Mouse (Mus musculus) right cerebral cortex, postnatal 25 days (tissue): ENCODE data around the gene Pxn.
A peak's percentile ranks its signal among the peaks of the same experiment; 100 is the strongest.

Experiments used
- DNase-seq: peaks from one replicate; pipeline ENCODE4 v3.0.0; 2022

Gene Pxn

DNA sequence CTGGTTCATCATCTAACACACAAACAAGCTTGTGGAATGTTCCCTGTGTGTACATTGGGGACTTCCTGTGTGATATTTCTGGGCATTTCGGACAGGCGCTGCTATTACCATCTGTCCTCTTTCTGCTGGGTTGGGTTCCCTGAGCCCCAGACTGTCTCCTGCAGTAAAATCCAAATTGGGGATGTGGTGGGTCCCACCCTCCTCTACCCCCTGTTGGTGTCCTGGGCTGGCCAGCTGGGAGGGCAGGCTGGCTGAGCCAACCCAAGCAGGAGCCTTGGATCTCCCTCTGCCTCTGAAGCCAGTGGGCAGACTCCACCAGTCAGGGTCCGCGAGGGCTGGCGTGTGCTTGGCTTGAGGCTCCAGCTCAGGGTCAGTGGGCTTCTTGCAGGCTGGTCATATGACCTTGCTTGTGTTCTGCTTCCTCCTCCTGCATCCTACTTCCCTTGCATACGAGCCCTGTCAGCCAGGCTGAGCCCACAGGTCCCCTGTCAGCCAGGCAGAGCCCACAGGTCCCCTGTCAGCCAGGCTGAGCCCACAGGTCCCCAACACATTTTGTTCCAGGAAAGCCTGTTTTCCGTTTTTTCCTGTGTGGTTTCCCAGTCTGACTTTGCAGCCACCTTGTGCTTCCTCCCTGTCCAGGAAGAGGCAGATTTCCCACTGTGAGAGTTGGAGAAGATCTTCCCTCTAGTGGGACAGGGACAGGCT lies 23.4 kb downstream of the Pxn start:
- DNase-seq = no peak

DNA sequence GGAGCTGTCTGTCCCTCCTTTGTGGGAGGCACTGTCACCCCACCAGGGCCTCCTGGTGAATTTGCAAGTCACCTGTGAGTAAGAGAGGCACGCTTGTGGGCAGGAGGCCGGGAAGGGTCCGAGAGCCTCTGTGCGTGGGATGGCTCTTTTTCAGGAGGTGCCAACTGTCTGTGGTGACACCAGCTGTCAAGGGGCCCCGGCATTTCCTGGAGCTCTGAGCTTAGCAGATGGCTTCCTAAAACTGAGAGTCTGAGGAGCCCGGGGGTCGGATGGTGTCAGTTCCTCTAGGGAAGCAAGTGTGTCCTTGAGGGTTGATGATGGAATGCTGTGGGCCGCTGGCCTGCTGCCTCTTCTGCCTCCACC lies 24.0 kb downstream of the Pxn start:
- DNase-seq = no peak

DNA sequence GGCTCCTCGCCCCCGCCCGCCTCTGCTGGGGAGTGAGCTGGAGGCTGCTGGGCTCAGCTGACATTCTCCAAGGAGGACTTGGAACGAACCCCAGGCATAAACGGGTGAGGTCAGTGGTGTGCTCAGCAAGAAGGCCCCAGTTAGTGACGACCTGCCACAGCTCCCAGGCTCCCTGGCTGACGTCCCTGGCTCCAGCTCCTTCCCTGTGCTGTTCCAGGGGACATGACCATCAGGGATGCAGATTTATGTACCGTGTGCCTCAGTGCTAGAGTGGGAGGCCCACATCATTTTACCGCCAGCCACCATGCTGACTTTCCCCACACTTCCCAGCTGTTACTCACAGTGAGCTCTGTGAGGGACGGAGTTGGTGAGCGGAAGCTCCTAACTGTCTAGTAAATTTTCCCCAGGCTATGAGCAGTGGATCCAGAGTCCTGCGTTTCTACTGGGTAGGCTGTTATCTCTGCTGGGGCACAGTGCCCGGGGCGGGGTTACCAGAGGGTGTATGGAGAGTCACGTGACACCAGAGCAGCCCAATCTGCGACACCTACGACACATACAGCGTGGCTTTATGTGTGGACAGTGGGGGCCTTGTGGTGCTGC lies 25.3 kb downstream of the Pxn start:
- peak; percentile 45 for DNase-seq

DNA sequence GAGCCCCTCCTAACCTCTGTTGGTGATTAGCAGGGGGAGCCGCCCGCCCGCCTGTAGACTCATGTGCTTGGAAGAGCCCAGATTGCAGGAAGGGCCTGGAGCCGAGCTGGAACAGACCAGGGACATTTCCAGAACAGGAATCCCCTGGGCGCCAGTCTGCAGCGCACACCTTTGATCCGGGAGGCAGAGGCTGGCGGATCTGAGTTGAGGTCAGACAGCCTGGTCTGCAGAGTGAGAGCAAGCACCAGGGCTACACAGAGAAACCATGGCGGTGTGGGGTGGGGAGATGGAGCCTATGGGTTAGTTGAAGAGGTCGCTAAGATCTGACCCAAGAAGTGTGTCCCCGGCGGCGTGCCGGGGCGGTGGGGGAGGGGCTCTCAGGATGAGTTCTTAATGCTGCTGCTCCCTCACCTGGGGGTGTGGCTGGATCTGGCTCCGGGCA lies 27.8 kb downstream of the Pxn start:
- DNase-seq = no peak

DNA sequence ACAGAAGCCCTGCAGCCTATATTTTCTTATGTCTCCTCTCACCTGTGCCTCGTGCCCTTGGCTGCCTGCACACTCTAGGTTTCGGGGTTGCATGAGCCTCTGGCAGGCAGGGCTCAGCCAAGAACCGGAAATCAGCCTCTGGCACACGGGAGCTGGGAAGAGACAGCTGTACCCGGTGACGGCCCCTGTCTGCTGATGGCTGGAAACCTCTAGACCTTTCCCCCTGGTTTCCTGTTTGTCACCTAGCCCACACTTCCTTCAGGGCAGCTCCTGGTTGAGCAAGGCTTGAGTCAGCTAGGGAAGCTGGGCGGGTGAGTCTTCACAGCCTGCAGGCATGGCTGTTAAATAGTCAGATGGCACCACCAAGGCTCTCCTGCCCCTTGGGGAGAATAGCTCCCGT lies 28.4 kb downstream of the Pxn start:
- DNase-seq = no peak

DNA sequence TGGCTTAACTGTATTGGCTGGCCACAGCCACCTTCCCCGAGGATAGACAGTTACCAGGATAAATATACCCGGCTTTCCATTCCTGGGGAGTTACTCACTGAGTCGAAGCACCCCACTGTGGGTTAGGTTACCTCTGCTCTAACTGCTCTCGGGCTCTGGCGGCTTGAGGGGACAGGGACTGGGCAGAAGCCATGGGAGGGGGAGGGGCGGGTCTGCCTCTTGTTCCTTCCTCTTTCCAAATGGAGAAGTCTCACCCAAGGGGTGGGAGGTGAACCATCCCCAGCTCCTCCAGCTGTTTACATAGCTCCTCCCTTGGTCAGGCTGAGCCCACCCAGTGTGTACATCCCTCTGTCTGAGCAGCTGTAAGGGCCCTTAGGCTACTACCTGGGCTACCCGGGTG lies 29.2 kb downstream of the Pxn start:
- no peak for DNase-seq

DNA sequence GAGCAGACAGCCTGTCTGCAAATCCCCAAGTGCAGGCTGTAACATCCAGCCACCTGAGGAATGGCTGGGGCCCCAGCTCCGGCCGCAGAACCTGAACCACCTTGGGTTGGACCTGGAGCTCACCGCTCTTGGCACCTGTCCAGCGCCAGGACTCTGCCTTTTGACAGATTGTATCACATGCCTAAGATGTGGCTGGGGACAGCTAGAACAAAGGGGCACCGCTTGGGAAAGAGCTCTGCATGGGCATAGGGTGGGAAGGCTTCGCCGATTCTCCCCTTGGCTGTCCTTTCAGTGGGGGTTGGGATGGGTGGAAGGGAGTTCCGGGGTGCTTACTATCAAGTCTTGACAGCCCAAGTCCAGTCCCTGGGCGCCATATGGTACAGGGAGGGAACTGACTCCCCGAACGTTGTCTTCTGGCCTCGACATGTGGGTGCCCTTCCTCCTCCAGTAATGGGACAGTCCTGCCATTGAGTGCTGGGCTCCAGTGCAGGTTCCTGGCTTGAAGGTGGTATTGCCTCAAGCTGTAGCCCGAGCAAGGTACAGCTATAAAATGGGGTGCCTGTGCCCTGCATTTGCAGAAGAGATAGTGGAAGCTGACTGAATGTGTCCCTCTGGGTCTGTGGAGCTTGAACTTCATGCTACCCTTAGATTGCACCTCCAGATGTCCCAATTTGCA lies 31.7 kb downstream of the Pxn start:
- no peak for DNase-seq

DNA sequence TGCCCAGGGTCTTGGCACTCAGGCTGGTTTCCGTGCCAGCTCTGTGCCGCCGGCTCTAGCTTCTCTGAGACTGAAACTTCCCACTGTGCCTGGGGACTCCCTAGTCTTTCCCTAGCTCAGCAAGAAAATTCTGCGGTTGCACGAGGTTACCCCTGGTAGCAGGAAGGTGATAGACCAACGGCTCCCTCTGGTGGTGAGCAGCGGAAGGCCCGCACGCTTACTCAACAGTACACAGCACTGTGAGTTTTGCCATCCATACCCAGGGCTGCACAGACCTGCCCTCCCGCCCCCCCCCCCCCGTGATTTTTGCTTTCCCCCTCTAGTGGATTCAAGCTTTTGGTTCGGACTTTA lies 32.2 kb downstream of the Pxn start:
- DNase-seq = peak; percentile 85

DNA sequence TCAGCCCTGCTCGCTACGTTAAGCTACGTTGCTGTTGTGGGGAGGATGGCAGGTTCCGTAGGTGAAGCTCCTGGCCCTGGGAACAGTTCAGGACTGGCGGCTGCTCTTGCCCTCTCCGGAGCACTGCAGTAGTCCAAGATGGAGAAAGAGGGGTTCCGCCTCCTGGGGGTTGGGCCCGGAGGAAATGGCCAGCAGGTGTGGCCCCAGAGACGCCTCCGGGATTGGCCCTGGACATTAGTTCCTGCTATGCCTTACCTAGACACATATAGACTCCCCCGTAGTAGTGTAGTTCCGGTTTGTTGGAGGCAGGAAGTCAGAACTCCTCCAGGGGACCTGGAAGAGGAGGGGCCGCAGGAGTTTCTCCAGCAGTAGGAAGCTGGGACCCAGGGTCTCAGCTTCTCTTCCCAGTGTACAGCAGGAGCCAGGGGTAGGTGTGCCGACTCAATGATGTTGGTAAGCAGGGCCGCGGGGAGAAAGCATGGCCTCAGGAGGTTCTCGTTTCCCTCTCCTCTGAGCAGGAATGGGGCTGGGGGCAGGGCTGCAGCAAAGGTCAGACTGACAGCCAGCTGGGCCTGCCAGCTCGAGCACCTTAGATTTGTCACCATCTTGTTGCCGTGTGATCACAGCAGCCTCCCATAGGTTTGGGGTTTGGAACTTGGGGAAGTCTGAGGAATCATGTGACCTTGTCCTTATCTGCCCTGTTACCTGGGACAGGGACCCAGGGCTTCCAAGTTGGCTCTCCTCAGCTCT lies 36.3 kb downstream of the Pxn start:
- DNase-seq = no peak

DNA sequence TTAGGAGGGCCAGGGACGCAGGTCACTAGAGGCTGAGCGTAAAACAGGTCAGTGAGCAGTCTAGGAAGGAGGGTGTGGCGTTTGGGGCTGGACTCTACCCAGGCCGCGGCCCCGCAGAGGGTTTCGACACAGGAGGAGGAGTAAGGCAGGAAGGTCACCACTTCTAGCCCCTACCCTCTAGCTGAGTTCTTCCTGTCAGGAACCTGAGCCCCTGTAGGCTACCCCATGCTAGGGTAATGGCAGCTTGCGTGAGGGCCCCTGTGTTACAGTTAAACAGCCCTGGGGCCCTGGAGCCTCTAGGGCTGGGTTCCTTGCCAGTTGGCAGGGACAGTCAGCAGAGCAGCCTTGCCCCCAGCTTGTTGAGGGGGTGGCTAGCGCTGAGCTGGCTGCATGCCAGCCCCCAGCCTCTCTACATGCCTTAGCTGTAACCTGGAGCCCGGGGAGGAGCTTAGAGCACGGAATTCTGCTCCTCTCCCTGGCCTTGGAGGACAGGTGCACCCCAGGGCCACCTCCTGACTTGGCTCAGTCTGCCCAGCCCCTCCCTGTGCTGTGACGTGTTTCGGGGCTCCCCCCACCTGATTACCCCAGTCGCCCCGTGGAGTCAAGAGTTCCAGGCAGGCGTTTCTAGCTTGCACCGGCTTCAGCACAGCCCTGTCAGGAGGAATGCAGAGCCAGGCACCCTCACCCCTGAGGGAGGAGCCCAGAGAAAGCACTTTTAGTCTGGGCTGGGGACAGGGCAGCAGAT lies 37.2 kb downstream of the Pxn start:
- peak; percentile 56 for DNase-seq

DNA sequence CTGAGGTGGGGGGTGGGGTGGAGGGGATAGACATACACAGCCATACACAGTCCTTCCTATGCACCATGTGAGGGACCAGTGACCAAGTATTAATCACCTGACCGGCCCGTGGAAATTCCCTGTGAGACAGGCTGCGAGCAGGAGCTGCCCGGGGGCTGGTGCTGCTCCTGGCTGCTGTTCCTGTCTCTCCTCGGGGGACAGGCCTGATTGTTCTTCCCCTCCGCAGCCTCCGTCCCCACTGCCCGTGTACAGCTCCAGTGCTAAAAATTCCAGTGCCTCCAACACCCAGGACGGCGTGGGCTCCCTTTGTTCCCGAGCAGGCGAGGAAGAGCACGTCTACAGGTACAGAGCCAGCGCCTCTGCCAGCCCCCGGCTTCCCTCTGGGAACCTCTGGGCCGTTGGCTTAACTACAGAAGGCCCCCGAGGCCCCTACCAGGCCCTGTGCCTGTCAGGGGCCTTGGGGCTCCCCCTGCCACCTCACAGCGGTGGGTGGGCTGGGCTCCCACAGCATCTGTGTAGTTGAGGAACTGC lies 38.2 kb downstream of the Pxn start:
- DNase-seq = no peak

DNA sequence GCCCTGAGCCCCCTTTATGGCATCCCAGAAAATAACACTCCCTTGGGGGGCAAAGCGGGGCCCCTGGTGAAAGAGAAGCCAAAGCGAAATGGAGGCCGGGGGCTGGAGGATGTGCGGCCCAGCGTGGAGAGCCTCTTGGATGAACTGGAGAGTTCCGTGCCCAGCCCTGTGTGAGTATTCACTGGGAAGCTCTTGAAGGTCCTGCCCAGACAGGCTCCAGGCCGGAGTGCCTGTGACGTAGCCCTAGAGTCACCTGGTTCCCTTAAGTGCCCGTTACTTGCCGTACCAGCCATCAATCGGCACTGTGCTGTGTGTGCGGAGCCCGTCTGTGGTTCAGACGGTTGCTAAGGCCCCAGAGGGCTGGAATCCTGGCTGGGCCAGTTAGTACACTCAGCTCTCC lies 39.2 kb downstream of the Pxn start:
- DNase-seq = no peak

DNA sequence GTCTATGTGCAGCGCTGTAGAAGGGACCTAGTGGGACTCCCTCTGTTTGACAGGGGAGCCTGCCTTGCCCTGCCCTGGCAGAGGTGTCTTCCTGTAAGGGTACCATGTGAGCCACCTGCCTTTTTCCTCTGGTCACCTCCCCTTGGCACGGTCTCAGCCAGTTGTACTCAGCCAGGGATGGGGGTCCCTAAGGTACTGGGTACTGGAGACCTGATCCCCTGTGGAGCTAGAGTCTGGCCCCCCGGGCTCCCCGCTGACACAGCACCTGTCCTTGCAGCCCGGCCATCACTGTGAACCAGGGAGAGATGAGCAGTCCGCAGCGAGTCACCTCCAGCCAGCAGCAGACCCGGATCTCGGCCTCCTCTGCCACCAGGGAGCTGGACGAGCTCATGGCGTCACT lies 40.1 kb downstream of the Pxn start:
- no peak for DNase-seq

DNA sequence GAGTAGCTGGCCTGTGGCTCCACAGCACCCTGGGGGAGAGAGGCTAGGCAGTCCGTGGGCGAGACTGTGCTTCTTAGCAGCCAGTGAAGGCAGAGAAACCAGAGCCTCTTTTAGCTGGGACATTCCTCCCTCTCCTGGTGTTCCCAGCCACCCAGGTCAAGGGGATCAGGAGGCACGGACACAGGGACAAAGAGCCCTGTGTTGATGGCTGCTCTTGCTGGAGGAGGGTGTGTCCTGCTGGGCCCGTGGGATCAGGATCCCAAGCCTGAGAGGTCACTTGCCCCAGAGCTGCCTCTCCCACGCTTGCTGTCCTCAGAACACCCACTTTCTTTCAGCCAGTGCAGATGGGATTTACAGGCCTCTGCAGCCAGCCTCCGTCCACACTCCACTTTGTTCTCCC lies 40.5 kb downstream of the Pxn start:
- DNase-seq = no peak

DNA sequence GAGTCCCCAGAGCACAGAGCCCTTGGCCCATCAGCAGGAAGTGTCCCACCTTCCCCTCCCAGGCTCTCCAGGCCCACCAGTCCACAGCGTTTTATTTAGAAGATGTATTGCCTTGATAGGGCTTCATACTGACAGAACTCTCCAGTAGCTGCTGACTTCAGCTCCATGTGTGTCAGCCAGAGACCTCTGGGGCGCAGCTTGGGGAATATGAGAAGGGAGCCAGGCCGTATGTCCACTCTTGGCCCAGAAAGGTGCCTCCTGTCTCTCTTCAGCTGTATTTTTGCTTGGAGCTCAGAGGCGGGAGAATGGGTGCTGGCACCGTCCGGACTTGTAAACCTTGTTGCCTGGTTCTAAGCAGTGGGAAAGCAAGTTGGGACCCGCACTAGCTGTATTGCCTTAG lies 40.9 kb downstream of the Pxn start:
- DNase-seq = no peak

DNA sequence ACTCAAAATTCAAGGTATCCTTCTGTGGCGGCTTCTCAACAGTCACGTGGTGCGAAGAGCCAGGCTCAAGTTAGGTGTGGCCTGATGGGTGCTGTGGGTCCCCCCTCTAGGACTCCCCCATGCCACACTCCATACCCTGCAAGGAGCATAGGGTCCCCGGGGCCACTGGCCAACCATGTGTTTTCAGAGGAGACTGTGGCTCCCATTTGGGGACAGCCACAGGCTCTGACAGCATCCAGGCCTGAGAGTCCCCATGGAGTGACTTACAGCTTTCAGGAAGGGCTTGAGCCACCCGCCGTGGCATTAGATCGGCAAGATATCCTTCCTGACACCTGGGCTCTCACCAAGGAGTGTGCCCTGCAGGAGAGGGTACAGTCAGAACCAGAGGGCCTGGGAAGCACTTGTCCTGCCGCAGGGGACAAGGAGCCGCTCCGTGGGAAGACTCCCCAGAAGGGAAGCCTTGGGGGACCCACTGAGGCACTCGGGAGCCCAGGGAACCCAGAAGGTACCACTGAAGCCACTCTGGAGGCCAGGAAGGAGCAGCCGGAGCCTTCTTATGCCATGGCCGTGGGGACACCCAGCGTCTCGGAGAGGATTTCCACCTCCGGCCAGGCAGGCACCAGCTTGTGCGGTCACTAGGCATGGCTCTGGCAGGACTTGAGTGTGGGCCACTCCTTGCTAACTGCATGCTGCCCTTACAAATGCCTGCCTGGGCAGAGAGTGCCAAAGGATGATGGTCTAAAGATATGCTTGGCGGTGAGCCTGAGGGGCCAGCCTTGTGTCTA lies 42.2 kb downstream of the Pxn start:
- no peak for DNase-seq

DNA sequence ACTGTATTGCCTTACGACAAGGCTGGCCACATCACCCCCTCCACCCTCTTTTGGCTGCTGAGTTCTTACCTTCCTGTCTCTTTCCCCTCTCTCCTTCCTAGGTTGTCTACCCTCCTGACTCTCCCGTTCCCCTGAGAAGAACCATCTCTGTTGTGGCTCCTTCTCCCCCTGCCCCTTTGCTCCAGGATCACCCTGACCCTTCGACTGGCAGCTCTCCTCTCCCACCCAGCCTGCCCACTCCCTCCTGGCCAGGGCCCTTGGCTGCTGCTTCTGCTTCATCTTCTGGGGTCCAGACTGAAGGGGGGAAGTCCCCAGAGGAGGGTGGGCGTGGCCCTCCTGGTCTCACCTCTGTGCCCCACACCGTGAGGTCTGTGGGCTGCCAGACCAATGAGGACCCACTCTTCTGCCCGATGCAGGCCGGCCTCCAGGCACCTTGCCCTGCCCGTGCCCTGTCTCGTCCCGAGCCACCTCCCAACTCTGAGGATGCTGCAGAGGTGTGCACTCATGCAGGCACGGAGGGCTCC lies 44.1 kb downstream of the Pxn start:
- DNase-seq = no peak

DNA sequence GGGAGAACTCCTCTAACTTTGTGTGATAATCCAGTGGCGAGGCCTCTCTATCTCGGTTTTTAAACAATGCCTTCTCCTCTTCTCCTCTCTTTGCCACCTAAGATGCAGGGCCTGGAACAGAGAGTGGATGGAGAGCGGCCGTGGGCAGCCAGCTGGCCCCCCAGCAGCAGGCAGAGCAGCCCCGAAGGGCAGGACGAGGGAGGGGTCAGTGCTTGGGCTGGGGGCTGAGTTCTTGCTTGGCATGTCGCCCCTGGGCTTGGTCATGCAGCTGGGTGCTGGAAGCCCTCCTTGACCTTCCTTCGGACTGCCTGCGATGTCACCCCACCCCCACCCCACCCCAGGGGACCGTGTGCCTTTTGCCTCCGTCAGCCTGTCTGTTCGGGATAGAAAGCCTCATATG lies 44.9 kb downstream of the Pxn start:
- DNase-seq = no peak

DNA sequence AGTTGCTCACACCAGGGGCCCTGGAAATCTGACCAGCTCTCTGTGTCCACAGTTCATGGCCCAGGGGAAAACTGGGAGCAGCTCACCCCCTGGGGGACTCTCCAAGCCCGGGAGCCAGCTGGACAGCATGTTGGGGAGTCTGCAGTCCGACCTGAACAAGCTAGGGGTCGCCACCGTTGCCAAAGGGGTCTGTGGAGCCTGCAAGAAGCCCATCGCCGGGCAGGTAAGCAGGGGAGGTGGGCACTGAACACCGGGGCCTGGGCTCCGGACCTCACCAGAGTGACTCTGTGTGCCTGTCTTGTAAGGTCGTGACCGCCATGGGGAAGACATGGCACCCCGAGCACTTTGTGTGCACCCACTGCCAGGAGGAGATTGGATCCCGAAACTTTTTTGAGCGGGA lies 45.3 kb downstream of the Pxn start:
- no peak for DNase-seq

DNA sequence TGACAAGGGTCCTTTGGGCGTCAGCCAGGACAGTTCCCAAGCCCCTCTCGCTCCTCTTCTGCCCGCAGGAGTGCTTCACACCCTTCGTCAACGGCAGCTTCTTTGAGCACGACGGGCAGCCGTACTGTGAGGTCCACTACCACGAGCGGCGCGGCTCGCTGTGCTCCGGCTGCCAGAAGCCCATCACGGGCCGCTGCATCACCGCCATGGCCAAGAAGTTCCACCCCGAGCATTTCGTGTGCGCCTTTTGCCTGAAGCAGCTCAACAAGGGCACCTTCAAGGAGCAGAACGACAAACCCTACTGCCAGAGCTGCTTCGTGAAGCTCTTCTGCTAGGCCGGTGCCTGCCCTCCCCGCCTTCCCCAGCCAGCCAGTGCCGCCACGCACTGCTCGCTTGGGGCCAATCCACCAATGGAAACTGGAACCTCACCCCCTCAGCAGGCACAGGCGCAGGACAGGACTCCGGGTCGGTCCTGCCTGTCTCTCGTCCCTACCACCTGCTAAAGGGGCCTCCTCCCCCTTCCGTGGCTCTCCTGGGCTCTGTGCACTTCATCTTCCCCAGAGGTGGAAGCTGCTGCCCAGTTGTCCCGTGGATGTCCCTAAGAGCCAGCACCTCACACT lies 47.4 kb downstream of the Pxn start:
- DNase-seq = no peak

DNA sequence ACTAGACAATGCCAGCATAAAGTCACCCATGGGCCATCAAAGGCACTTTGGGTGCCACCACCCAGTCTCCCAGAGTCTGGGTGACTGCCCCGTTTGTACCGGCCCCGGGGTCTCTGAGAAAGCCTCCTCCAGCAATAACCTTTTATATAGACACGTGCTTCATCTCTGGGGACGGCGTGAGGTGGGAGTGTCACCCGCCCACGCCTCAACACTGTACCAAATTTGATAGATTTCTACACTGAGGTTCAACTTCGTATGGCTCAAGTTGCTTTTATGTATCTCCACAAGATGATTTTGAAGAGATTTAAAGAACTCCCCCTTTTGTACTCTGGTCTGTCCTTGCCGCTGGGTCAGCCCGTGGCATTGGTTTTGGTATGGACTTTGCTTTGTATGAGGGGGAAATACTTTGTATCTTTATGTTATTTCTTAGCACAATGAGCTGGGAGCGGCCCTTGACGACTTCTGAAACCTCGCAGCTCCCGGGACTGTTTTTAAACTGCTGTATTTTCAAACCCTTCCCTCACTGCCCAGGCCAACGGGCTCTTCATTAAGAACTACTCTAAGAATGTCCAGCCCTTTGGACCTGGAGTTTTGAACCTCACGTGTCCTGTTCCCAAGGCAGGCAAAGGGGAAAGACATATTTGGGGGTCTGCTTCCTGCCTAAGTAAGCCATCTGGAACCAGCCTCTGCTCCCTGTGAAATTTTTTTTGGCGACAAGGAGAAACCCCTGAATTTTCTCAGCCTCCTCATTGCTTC lies 48.2 kb downstream of the Pxn start:
- no peak for DNase-seq
